29 mouse cellular contexts compared by ENCODE assay signal in the genomic region with DNA sequence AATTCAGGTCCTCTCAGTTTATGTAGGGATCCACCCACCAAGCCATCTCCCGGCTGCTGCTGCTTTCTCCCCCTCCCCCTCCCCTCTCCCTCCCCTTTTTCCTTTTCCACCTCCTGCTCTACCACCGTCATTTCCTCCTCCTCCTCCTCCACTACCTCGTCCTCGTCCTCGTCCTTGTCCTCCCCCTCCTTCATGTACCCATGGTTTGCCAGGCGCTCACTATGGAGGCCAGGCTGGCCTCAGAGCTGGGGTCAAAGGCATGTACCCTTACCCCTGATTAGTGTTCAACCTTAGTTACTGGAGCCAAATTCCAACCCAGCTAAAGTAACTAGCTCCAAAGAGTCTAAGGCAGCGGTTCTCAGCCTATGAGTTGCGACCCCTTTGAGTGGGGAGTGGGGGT. TPM values are rescaled to one million over a fixed set of nuclear protein-coding genes. Genes with fewer than 3 reads are reported as not detected.
DNase-seq lines count a peak whose midpoint lies in the region; ATAC-seq and TF ChIP-seq lines count a peak whose summit lies in the region.
"Had no signal": no experiment of that assay in that cellular context is flagged by ENCODE, and none has a peak within 500 bp of the region (broad histone marks: within the 10 kb centered on the region; RNA-seq: fewer than 3 reads in every experiment).

No protein-coding gene starts in this region.

- WGBS in kidney, embryonic 14.5 days: 51% methylated on average over 8 of the region's 8 CpGs
- 47% methylated on average over 8 of the region's 8 CpGs for WGBS in intestine, postnatal 0 days
- 46% methylated on average over 8 of the region's 8 CpGs for WGBS in kidney, embryonic 16.5 days

- H3K9me3 ChIP-seq in kidney, embryonic 14.5 days (ENCODE audit: control insufficient read depth, low read length): no peaks in the 10 kb centered on the region
- no peaks in the 10 kb centered on the region for H3K9me3 ChIP-seq in intestine, postnatal 0 days (ENCODE audit: control insufficient read depth)
- no peaks in the 10 kb centered on the region for H3K9me3 ChIP-seq in kidney, embryonic 16.5 days (ENCODE audit: low read length)
- H3K9me3 ChIP-seq: embryonic facial prominence, embryonic 10.5 days; heart, embryonic 12.5 days; hindbrain, embryonic 12.5 days; limb, embryonic 13.5 days; liver, embryonic 12.5 days; midbrain, embryonic 13.5 days had no signal

- H3K27ac ChIP-seq in kidney, embryonic 14.5 days (ENCODE audit: low read depth, low read length): no peak overlapping the region
- peak overlapping the region; percentile 88 for H3K27ac ChIP-seq in intestine, postnatal 0 days (ENCODE audit: low read depth, low read length)
- H3K27ac ChIP-seq in kidney, embryonic 16.5 days (ENCODE audit: low read length): peak overlapping the region; percentile 81; the same call in 1 of the 2 replicates
- H3K27ac ChIP-seq: hindbrain, embryonic 12.5 days; layer of hippocampus, adult 2 months; limb, embryonic 13.5 days; liver, embryonic 12.5 days; midbrain, embryonic 13.5 days had no signal

- peak; percentile 24 for DNase-seq in kidney, adult 18-20 months
- DNase-seq in urinary bladder, postnatal 14 days (ENCODE audit: low spot score): no peak
- DNase-seq: adrenal gland, adult 8-10 months; cerebellum, adult 11-12 months; cerebellum, postnatal 10 days; forebrain, postnatal 0 days; heart, postnatal 10 days; lung, adult 2 months; spleen, adult 18-20 months; thymus, postnatal 14 days had no signal

- H3K27me3 ChIP-seq in kidney, embryonic 14.5 days (ENCODE audit: control insufficient read depth, insufficient read depth, low read length): no peaks in the 10 kb centered on the region
- H3K27me3 ChIP-seq in intestine, postnatal 0 days (replicated peaks; ENCODE audit: control insufficient read depth, insufficient read depth, low read length): no peaks in the 10 kb centered on the region
- no peaks in the 10 kb centered on the region for H3K27me3 ChIP-seq in kidney, embryonic 16.5 days (ENCODE audit: insufficient read depth, low read length)
- H3K27me3 ChIP-seq: heart, embryonic 12.5 days; hindbrain, embryonic 12.5 days; limb, embryonic 13.5 days had no signal

- TF ChIP-seq CTCF in intestine, postnatal 0 days (IDR thresholded peaks at IDR 0.05; ENCODE audit: low read depth): no peak

- no peak overlapping the region for H3K4me2 ChIP-seq in kidney, embryonic 14.5 days (replicated peaks; ENCODE audit: low read depth, low read length)
- H3K4me2 ChIP-seq in intestine, postnatal 0 days (replicated peaks; ENCODE audit: low read depth): peak overlapping the region; percentile 51
- no peak overlapping the region for H3K4me2 ChIP-seq in kidney, embryonic 16.5 days (replicated peaks; ENCODE audit: low read depth, low read length)
- H3K4me2 ChIP-seq: heart, embryonic 12.5 days; hindbrain, embryonic 12.5 days; limb, embryonic 13.5 days; liver, embryonic 12.5 days; midbrain, embryonic 13.5 days had no signal

- H3K36me3 ChIP-seq in kidney, embryonic 14.5 days (ENCODE audit: control insufficient read depth, insufficient read depth, low read length): no peaks in the 10 kb centered on the region
- H3K36me3 ChIP-seq in intestine, postnatal 0 days (ENCODE audit: control insufficient read depth, insufficient read depth): no peaks in the 10 kb centered on the region
- no peaks in the 10 kb centered on the region for H3K36me3 ChIP-seq in kidney, embryonic 16.5 days (ENCODE audit: insufficient read depth, low read length)
- H3K36me3 ChIP-seq: embryonic facial prominence, embryonic 10.5 days; hindbrain, embryonic 12.5 days; limb, embryonic 13.5 days; liver, embryonic 12.5 days; midbrain, embryonic 13.5 days had no signal

- 0 out of 2 replicates have a peak, but pooled peaks cover 4% of the 10 kb centered on the region for H3K4me1 ChIP-seq in kidney, embryonic 14.5 days (ENCODE audit: control insufficient read depth, insufficient read depth, low read length)
- no peaks in the 10 kb centered on the region for H3K4me1 ChIP-seq in intestine, postnatal 0 days (replicated peaks; ENCODE audit: control insufficient read depth, insufficient read depth, low read length)
- 0 out of 2 replicates have a peak, but pooled peaks cover 4% of the 10 kb centered on the region for H3K4me1 ChIP-seq in kidney, embryonic 16.5 days (ENCODE audit: insufficient read depth, low read length)
- H3K4me1 ChIP-seq: hindbrain, embryonic 12.5 days; limb, embryonic 13.5 days; liver, embryonic 12.5 days; midbrain, embryonic 13.5 days had no signal

- no peak overlapping the region for H3K9ac ChIP-seq in kidney, embryonic 14.5 days (ENCODE audit: low read depth, low read length)
- H3K9ac ChIP-seq in intestine, postnatal 0 days (ENCODE audit: low read depth, low read length): no peak overlapping the region
- no peak overlapping the region for H3K9ac ChIP-seq in kidney, embryonic 16.5 days (replicated peaks; ENCODE audit: low read length)
- H3K9ac ChIP-seq: forebrain, postnatal 0 days; heart, embryonic 12.5 days; hindbrain, embryonic 12.5 days; limb, embryonic 13.5 days; liver, embryonic 12.5 days; midbrain, embryonic 13.5 days had no signal

- H3K4me3 ChIP-seq in kidney, embryonic 14.5 days (ENCODE audit: low read length): no peak overlapping the region
- H3K4me3 ChIP-seq in intestine, postnatal 0 days (ENCODE audit: low read depth, low read length): no peak overlapping the region
- H3K4me3 ChIP-seq in kidney, embryonic 16.5 days (ENCODE audit: low read length): no peak overlapping the region
- H3K4me3 ChIP-seq: embryonic facial prominence, embryonic 10.5 days; heart, embryonic 12.5 days; hindbrain, embryonic 12.5 days; layer of hippocampus, adult 2 months; limb, embryonic 13.5 days; liver, embryonic 12.5 days; midbrain, embryonic 13.5 days had no signal

- no peak for ATAC-seq in kidney, embryonic 14.5 days (ENCODE audit: low FRiP score, low TSS enrichment)
- ATAC-seq in intestine, postnatal 0 days: no peak
- ATAC-seq in kidney, embryonic 16.5 days (ENCODE audit: low FRiP score, low TSS enrichment): peak; percentile 37; the same call in 1 of the 2 replicates
- ATAC-seq in megakaryocyte-erythroid progenitor cell, adult 5-6 weeks (replicated peaks; ENCODE audit: low FRiP score, low TSS enrichment, poor library complexity, severe bottlenecking): no peak
- ATAC-seq in granulocyte monocyte progenitor cell, adult 5-6 weeks (replicated peaks; ENCODE audit: poor library complexity, severe bottlenecking): no peak
- ATAC-seq: activated CD4-positive, CD25-positive, alpha-beta regulatory T cell, adult 4 months; forebrain, postnatal 0 days; liver, embryonic 12.5 days; midbrain, embryonic 13.5 days had no signal

RNA-seq across cellular contexts. Expression of gene Trim63, which starts 13.2 kb away (rescaled TPM):
- polyA plus RNA-seq in kidney, embryonic 14.5 days (2014; fragmentation: Nextera tagmentation; extraction: Ambion mirVana): 0.88 and 1.4 TPM in 2 replicates
- polyA plus RNA-seq in intestine, postnatal 0 days (2015; fragmentation: Nextera tagmentation; extraction: Ambion mirVana): 1.4 and 1.7 TPM in 2 replicates
- polyA plus RNA-seq in kidney, embryonic 16.5 days (2015; fragmentation: Nextera tagmentation; extraction: Ambion mirVana): 3.3 and 4.1 TPM in 2 replicates
- not detected in 2 replicates for total RNA-seq in megakaryocyte-erythroid progenitor cell, adult 5-6 weeks (2014; fragmentation: Nextera tagmentation)
- not detected in 2 replicates for total RNA-seq in megakaryocyte-erythroid progenitor cell, adult 5-6 weeks (2017)
- total RNA-seq in granulocyte monocyte progenitor cell, adult 5-6 weeks (2014; fragmentation: Nextera tagmentation): not detected in 2 replicates
- total RNA-seq in granulocyte monocyte progenitor cell, adult 5-6 weeks (2017): not detected in 2 replicates
- total RNA-seq: adrenal gland, adult 8-10 months; layer of hippocampus, adult 2 months; layer of hippocampus, postnatal 25 days; megakaryocyte, adult 5-6 weeks; monocyte, adult 5-6 weeks; neutrophil, adult 5-6 weeks had no signal
- polyA plus RNA-seq: activated CD4-positive, CD25-positive, alpha-beta regulatory T cell, adult 4 months had no signal

RNA-seq across cellular contexts. Expression of gene Slc30a2, which starts 14.8 kb away (rescaled TPM):
- polyA plus RNA-seq in kidney, embryonic 14.5 days (2014; fragmentation: Nextera tagmentation; extraction: Ambion mirVana): 0.09 and 0.11 TPM in 2 replicates
- polyA plus RNA-seq in intestine, postnatal 0 days (2015; fragmentation: Nextera tagmentation; extraction: Ambion mirVana): 15.4 and 39.1 TPM in 2 replicates
- polyA plus RNA-seq in kidney, embryonic 16.5 days (2015; fragmentation: Nextera tagmentation; extraction: Ambion mirVana): 0.92 and 1.4 TPM in 2 replicates
- total RNA-seq in megakaryocyte-erythroid progenitor cell, adult 5-6 weeks (2014; fragmentation: Nextera tagmentation): not detected in 2 replicates
- not detected in 2 replicates for total RNA-seq in megakaryocyte-erythroid progenitor cell, adult 5-6 weeks (2017)
- not detected in 2 replicates for total RNA-seq in granulocyte monocyte progenitor cell, adult 5-6 weeks (2014; fragmentation: Nextera tagmentation)
- not detected in 2 replicates for total RNA-seq in granulocyte monocyte progenitor cell, adult 5-6 weeks (2017)
- total RNA-seq: forebrain, postnatal 0 days; layer of hippocampus, adult 2 months; left cerebral cortex, postnatal 25 days; monocyte, adult 5-6 weeks; neutrophil, adult 5-6 weeks had no signal
- polyA plus RNA-seq: C2C12; hindbrain, embryonic 12.5 days; liver, embryonic 12.5 days had no signal

RNA-seq across cellular contexts. Expression of gene Pdik1l, which starts 40.5 kb away (rescaled TPM):
- 14.9 and 18.8 TPM in 2 replicates for polyA plus RNA-seq in kidney, embryonic 14.5 days (2014; fragmentation: Nextera tagmentation; extraction: Ambion mirVana)
- polyA plus RNA-seq in intestine, postnatal 0 days (2015; fragmentation: Nextera tagmentation; extraction: Ambion mirVana): 9.2 and 9.6 TPM in 2 replicates
- polyA plus RNA-seq in kidney, embryonic 16.5 days (2015; fragmentation: Nextera tagmentation; extraction: Ambion mirVana): 19.2 and 20.2 TPM in 2 replicates
- total RNA-seq in megakaryocyte-erythroid progenitor cell, adult 5-6 weeks (2014; fragmentation: Nextera tagmentation): 12.1 and 25.9 TPM in 2 replicates
- 26.8 and 33.9 TPM in 2 replicates for total RNA-seq in megakaryocyte-erythroid progenitor cell, adult 5-6 weeks (2017)
- total RNA-seq in granulocyte monocyte progenitor cell, adult 5-6 weeks (2014; fragmentation: Nextera tagmentation): 17.6 and 18.5 TPM in 2 replicates
- 35.4 and 41.7 TPM in 2 replicates for total RNA-seq in granulocyte monocyte progenitor cell, adult 5-6 weeks (2017)

RNA-seq across cellular contexts. Expression of gene Extl1, which starts 55.5 kb away (rescaled TPM):
- polyA plus RNA-seq in kidney, embryonic 14.5 days (2014; fragmentation: Nextera tagmentation; extraction: Ambion mirVana): 0.20 and 0.23 TPM in 2 replicates
- 1.0 and 1.2 TPM in 2 replicates for polyA plus RNA-seq in intestine, postnatal 0 days (2015; fragmentation: Nextera tagmentation; extraction: Ambion mirVana)
- 0.32 and 0.61 TPM in 2 replicates for polyA plus RNA-seq in kidney, embryonic 16.5 days (2015; fragmentation: Nextera tagmentation; extraction: Ambion mirVana)
- not detected in 2 replicates for total RNA-seq in megakaryocyte-erythroid progenitor cell, adult 5-6 weeks (2014; fragmentation: Nextera tagmentation)
- not detected in 2 replicates for total RNA-seq in megakaryocyte-erythroid progenitor cell, adult 5-6 weeks (2017)
- not detected in 2 replicates for total RNA-seq in granulocyte monocyte progenitor cell, adult 5-6 weeks (2014; fragmentation: Nextera tagmentation)
- total RNA-seq in granulocyte monocyte progenitor cell, adult 5-6 weeks (2017): not detected in 2 replicates
- total RNA-seq: monocyte, adult 5-6 weeks had no signal
